Mouse (Mus musculus) hematopoietic stem cell, adult 5-6 weeks (primary cell): ENCODE measurements around the gene Ost4. TPM values are rescaled to one million over a fixed set of nuclear protein-coding genes. Genes with fewer than 3 reads are reported as not detected.

Experiments used
- ATAC-seq, 2 experiments: fragments of 125-278 bp in 1 of 2; replicated peaks in 1 of 2; 2 replicates each; pipeline ENCODE4 v1.8.0; 2016 to 2017; ENCODE audit warnings: inconsistent platforms in 2 of 2, mild to moderate bottlenecking in 2 of 2, moderate number of reproducible peaks in 2 of 2, low read depth in 1 of 2, moderate TSS enrichment in 1 of 2; ENCODE audit not compliant: low FRiP score in 2 of 2, poor library complexity in 2 of 2, severe bottlenecking in 2 of 2, insufficient read depth in 1 of 2, low TSS enrichment in 1 of 2
- total RNA-seq: library from RNA; stranded (forward); fragments of 172-1452, 232-1000 nt; gene quantifications from 2 replicates; pipeline ENCODE4 v1.2.3, GENCODE M21; 2017

Gene Ost4
- total RNA-seq, result 190 and 197 TPM in 2 replicates

- ATAC-seq, result peak; percentile 94 to 96
These were observed at the start of gene Ost4 for GRCm38 (mm10) chr5:30907413-30908059. Gene Ost4 (minus strand): TSS chr5:30907788.

GRCm38 (mm10) chr5:30955751-30956150, 48.2 kb upstream of the Ost4 start:
- no peak for ATAC-seq

DNA sequence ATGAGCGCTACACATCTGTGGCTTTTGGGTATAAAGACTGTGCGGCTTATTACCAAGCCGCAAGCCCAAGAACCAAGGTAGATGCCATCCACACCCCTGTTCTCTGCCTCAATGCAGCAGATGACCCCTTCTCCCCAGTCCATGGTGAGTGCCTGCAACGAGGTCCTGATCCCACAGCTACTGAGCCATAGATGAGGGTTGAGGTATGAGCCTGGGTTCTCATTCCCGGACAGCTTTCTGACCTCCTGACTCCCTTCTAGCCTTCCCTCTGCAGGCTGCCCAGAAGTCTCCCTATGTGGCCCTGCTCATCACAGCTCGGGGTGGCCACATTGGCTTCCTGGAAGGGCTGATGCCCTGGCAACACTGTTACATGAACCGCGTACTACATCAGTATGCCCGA, 47.0 kb upstream of the Ost4 start:
- no peak for ATAC-seq

DNA sequence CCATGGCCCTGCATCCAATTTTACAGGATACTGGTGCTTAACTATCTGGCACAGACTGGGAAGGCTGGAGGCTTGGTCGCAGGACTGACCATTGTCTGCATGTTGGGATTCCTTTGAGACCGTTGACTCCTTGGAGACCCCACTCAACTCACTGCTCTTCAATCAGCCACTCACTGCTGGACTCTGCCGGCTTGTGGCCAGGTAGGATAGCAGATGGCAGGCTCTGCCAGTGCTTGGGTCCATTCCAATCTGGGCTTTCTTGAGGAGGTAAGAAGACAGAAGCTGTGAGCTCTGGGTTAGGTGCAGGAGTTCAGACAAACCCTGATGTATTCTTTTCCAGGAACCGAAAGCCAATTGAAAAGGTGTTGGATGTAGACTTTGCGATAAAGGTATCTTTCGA, 46.5 kb upstream of the Ost4 start:
- no peak for ATAC-seq

DNA sequence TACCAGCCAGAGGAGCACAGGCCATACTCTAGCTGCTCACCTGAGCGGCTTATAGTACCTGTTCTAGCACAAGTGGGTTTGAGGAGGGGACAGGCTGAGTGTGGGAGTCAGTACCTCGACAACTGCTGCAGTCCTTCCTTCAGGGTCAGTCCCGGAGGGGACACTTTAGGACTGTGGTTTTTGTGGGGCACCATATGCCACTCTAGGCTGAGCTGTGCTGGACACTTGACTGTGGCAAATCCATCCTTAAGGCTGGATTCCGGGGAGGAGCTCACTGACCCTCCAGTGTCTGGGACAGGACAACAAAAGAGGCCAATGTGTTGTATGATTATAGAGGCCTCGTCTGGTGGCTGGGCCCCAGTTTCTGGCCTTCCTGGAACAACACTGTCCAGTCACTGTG, 45.0 kb upstream of the Ost4 start:
- no peak for ATAC-seq

DNA sequence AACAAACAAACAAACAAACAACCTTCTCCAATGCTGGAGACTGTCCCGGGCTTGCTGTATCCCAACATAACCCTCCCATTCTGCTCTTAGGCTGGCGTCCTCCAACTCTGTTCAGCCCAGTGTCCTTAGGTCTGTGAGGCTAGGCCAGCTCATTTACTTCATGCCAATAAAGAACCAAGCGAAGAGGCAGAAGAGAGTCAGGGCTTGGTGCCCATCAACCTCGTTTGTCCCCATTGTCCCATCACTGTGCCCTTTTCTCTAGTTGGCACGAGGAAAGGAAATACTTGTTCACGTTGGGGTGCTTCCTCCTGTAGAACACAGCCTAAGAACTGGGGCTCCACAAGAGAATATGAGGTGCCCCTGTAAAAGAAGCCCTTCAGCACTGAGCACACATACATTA, 44.1 kb upstream of the Ost4 start:
- no peak for ATAC-seq

DNA sequence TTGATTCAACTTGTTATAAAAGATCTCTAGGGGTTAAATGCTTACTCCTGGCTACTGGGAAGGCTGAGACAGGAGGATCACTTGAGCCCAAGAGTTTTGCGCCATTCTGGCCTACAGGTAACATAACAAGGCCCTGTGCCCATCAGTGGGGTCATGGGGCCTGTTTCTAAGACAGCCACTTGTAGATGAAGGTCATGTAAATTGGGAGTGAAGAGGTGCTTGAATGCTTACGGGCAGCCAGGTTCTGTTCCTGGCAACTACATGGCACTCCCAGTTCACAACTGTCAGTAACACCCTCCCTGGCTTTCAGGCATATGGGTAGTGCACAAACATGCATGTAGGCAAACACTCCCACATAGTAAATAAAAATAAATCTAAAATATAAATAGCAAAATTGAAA, 43.3 kb upstream of the Ost4 start:
- ATAC-seq, result no peak

DNA sequence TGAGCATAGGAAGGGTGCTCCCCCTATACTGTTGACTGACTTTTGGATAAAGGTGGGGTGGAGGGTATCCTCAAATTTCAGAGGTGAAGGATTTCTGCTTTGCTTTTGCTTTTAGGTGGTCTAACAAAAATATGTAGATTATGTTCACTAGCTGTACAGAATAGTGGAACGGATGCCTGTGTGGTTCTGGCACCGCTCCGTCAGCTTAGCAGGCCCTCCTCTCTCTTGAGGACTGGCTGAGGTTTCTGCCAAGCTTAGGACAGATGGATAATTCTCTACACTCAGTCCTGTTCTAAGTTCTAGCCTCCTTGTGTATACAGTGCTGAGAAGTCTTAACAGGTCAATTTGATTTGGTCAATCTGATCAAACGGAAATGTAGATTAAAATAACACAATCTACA, 42.9 kb upstream of the Ost4 start:
- ATAC-seq, result no peak

DNA sequence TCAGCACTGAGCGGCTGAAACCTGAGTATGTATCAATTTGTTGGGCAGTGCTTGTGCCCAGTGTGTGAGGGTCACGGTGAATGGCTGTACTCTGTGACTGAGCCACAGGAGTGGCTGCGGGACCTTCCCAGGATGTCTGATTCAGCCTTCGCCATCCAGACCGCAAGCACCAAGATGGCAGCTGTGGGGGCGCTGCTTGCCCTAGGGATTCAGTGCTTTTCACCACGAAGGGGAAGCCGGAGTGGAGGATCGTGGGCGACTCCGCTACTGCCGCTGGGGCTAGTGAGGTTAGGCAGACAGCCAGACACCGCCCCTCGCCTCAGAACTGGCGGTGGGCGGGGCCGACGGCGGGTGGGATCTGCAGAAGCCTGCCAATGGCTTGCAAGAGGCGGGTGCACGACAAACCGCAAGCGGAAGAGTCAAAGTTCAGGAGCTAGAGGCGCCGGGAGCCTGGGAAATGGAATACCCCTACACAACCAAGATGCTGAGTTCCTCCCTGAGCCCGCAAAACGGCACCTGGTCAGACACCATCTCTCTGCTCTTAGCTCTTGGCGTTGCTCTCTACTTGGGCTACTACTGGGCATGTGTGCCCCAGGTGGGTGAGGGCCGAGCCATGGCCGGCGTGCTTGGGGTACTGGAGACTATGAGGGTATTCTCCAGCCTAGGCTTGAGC, 42.2 kb upstream of the Ost4 start:
- peak; percentile 88 to 90 for ATAC-seq

DNA sequence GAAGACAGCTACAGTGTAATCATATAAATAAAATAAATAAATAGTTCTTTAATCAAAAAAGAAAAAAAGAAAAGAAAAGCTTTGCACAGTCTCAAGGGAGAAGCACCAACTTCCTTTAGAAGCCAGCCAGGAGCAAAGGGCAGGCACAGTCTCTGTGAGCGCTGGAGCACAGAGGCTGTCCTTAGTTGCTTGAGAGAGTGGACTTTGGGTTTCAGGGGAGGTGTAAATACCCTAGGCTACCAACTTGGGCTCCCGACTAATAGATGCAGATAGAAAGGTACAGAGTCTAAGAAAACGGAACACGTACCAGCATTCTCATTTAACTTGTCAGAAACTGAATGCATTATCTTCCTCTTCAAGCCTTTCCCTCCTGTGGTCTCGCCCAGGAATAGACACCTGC, 41.0 kb upstream of the Ost4 start:
- no peak for ATAC-seq

DNA sequence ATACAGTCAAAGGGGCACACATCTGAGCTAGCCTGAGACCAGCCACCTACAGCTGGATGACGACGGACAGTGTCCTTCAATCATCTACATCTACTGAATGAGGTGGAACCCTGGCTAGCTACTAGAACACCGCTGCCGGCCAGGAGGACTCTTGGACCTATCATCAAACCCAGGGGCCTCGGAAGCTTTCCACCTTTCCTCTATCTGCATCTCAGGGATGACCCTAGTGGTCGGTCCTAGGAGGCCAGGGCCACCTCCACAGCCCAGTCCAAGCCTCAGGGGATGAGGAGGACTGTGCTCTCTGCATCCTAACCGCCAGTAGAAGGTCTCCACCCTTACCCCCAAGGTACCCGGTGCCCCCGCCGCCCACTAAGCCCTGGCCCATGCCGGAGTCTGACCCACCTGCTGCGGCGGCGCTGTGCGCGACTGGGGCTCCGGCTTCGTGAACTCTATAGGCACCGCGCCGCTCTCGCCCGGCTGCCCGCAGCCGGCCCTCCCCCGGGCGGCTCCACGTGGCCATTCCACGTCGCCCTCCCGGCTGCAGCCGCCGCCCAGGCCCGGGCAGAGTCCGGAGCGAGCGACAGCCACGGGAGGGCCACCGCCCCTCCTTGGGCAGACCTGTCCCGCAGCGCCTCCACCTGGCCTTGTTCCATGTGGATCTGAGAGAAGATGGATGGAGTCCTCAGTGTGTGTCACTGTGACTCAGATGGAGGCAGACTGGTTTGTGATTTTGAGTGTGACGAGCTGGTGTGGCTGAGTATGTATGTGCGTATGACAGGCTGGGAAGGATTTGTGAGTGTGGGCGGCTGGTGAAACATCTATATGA, 37.6 kb upstream of the Ost4 start, which contains the start of gene Cgref1:
TSS of gene Cgref1 (minus strand) at position 636 of the 826 bp plus-strand sequence.
- ATAC-seq, result no peak

DNA sequence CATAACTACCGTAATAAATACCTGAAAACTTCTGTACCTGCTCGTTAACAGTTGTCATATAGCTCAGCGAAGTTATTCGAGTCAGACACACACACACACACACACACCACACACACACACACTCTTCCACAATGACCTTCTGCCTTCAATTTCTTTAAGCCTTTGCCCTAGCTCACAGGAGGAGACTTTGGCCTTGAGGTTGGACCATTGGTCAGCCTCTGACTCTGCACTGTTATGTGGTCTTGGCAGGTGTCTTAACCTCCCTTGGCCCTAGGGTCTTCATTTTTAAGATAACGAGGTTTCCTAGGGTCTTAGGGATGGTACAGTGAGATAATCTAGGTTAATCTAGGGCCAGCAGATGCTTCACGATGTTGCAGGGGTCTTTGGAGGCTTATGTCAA, 36.8 kb upstream of the Ost4 start:
- no peak for ATAC-seq

DNA sequence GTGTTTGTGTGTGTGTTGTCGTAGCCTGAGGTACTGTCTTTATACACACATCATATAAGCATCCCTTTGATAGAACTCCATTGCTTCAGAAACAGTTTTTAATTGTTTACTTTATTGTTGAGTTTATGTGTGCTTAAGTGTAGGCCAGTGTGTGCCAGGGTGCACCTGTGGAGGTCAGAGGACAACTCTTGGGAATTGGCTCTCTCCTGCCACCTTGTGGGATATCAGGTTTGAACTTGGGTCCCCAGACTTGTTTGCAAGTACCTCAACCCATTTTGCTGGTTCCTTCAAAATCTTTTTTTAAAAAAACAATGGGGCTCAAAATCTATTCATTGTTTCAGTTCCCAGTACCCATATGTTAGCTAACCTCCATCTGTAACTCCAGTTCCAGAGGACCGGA, 35.4 kb upstream of the Ost4 start:
- ATAC-seq, result no peak

- ATAC-seq, result no peak
These were observed 27.3 kb upstream of the Ost4 start for GRCm38 (mm10) chr5:30934725-30935461.

- ATAC-seq, result no peak
These were observed 26.1 kb upstream of the Ost4 start for GRCm38 (mm10) chr5:30933705-30934104.

DNA sequence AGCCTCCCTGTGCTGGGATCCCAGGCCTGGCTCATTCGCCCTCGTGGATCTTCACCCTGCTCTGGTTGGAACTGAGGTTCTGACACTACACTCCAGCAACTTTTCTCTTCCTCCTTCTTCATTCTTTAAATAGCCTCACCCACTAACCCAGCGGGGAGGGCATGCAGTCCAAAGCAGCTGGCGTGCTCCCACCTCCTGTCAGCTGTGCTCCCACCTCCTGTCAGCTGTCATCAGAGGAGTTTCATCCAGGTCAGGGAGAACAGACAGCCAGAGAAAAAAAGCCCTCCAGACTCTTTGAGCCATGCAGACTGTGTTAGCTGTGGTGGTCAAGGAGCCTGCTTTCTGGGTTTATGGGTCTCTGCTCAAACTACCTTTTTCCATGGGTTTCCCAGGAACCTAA, 23.8 kb upstream of the Ost4 start:
- ATAC-seq, result no peak

DNA sequence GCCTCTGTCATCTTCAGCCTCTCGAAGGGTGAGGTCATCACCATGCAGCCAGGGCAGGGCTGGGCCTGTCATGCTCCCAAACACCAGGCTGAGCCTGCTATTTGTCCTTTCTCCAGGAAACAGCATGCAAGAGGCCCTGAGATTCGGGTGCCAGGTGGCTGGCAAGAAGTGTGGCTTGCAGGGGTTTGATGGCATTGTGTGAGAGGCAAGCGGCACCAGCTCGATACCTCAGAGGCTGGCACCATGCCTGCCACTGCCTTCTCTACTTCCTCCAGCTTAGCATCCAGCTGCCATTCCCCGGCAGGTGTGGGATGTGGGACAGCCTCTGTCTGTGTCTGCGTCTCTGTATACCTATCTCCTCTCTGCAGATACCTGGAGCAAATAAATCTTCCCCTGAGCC, 23.3 kb upstream of the Ost4 start:
- no peak for ATAC-seq

DNA sequence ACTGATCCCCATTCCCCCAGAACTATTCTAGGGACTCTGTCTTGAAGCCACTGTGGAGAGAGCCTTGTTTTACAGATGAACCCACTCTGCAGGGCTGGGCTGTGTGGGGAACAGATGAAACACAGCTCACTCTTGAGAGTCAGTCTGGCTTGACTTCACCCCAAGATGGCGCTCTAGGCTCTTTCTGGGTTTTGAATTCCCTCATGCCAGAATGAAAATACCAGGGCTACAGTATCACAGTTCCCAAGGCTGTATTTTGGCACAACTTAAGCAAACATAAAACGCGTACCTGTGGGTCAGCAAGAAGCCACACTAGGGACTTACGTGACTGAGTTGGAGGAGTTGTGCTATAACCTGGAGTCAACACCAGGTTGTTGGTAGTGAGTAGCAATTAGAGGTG, 22.5 kb upstream of the Ost4 start:
- ATAC-seq, result peak; percentile 23 to 53; a peak in 3 of 4 replicates
